Mouse (Mus musculus): ENCODE results near the gene U2surp.

DNA sequence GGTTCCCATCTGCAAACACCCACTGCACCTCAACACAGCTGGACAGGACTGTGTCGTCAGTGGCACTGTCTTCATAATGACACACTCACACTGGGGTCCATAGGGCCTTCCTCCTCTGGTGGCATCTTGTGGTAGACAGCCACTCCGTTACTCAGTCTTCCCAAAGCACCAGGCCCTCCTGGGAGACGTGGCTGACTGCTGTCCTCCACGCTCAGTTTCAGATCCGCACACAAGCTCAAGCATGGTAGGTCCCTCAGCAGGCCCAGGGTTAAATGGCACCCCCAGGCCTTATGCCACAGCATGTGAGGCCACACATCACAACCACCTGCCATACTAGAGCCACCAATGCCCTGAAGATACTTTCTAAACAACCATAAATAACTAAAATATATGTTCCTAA, 33.4 kb downstream of the U2surp start:
- TF ChIP-seq POLR2A (IDR thresholded peaks at IDR 0.05; ENCODE audit: borderline replicate concordance, low read depth, low read length) (no peak), CTCF (IDR thresholded peaks at IDR 0.05; ENCODE audit: low read depth, low read length) (no peak)

Data from bone marrow macrophage, adult 2 months (primary cell).